Mouse (Mus musculus): ENCODE data around the gene Cldn10.

The Cldn10 gene

GRCm38 (mm10) chr14:118910332-118911222, 122.9 kb downstream of the Cldn10 start:
- in situ Hi-C loops (cut with MboI, MseI), result loop anchor here (5.0 to 10.0 kb wide), 3 partner anchors 72 to 304 kb away; no protein-coding TSS in a partner anchor

- in situ Hi-C loops (cut with MboI, MseI), result loop anchor here (5.0 to 10.0 kb wide), 3 partner anchors 71 to 303 kb away; no protein-coding TSS in a partner anchor
Observed at GRCm38 (mm10) chr14:118911521-118911920, 123.8 kb downstream of the Cldn10 start.

- in situ Hi-C loops (cut with MboI, MseI), result loop anchor here (5.0 to 10.0 kb wide), 3 partner anchors 69 to 301 kb away; no protein-coding TSS in a partner anchor
Observed at GRCm38 (mm10) chr14:118913651-118914050, 125.9 kb downstream of the Cldn10 start.

GRCm38 (mm10) chr14:118919025-118919424, 131.3 kb downstream of the Cldn10 start:
- in situ Hi-C loops (cut with MboI, MseI), result loop anchor here (10.0 kb wide), 1 partner anchor 296 kb away; no protein-coding TSS in a partner anchor

GRCm38 (mm10) chr14:118920654-118921053, 132.9 kb downstream of the Cldn10 start:
- in situ Hi-C loops (cut with MboI, MseI), result no loop called here

GRCm38 (mm10) chr14:118922251-118922650, 134.5 kb downstream of the Cldn10 start:
- in situ Hi-C loops (cut with MboI, MseI), result no loop called here

- in situ Hi-C loops (cut with MboI, MseI), result no loop called here
Observed at GRCm38 (mm10) chr14:118922667-118923184, 135.0 kb downstream of the Cldn10 start.

Data from T-helper 1 cell (primary cell).